Mouse (Mus musculus) lung, adult 18-20 months (tissue): Measurements from ENCODE around the gene G3bp2.

ENCODE experiments used
- DNase-seq, 2 experiments: peaks; one replicate each; pipeline ENCODE4 v3.0.0; 2022; ENCODE audit warnings: mixed read lengths in 2 of 2

Gene G3bp2

DNA sequence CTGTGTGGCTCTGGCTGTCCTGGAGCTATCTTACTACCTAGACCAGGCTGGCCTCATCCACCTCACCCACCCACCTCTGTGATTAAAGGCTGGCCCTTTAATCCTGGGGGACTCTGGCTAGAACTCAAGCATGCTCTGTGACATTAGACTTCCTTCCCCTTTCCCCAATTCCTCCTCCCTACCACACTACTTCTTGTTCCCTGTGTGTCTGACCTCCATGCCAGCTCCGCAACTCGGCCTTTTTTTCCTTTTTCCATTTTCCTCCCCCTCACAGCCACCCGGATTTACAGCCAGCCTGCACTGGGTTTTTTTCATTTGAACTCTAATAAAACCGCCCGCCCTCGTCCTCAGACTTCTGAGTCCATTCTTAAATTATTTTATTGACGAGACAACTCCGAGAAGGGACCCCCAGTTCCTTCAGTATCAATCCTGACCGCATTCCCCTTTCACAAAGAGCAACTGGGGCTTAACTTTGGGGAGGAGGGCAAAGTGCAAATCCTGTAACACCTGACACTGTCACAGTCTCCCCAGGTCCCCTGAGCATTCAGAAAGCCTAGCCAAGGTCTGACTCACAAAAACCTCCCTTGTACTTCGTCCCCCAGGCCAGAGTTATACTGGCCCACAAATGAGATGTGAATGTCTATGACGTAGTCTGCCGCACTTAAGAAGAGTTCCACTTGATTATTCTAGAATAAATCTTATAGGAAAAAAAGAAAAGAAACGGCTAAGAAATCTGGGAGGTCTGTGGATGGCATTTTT, 15.0 kb upstream of the G3bp2 start:
- no peak for DNase-seq

DNA sequence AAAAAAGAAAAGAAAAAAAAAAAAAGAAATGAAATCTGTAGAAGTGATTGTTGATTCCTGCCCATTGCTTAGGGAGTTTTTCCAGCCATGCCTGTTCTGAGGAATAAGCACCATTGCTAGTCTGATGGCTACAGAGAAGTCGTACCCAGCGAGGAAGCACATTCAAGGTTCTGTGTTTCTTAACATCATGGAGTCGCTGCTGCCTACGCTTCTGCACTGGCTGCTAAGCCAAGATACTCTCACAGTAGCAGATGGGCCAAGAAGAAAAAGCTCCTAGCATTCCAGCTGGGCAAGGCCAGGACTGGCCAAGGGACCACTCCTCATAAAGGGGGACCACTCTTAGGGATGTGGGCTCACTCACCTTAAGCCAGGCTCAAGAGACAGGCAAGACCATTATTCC, 14.3 kb upstream of the G3bp2 start:
- no peak for DNase-seq

DNA sequence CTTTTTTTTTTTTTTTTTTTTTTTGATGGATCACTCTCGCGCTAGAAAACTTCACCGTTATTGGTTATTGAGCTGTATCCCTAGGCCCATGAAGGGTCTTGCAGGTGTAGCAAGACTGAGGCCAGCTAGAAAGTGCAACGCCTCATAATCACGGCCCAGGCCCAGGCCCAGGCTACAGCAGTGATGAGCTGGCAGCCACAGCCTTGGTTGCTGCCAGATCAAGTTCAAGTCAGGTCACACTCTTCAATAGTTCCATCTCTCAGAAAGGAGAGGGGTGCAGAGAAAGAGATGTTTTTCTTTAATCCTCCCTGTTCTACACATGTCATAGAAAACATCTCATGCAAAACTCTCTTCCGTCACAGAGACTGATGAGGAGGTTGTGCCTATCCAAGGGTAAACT, 13.3 kb upstream of the G3bp2 start:
- DNase-seq, result no peak

DNA sequence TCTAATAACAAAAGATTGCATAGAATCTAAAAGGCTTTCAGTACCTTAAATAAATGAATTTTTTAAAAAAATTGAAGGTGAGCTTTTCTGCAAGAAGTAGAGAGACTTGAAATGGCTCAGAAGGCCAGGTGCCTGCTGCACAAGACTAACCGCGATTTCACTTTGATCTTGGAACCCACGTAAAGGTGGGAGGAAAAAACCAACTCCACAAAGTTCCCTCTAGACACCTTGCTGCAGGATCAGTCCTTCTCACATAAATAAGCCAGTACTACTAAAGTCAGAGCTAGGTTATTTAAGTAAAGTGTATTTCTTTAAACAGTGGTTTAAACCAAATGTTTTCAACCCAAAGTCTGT, 10.5 kb upstream of the G3bp2 start:
- DNase-seq, result no peak

GRCm38 (mm10) chr5:92093263-92094061, 9.9 kb upstream of the G3bp2 start:
- peak in 1 of 2 experiments; percentile 42 for DNase-seq

DNA sequence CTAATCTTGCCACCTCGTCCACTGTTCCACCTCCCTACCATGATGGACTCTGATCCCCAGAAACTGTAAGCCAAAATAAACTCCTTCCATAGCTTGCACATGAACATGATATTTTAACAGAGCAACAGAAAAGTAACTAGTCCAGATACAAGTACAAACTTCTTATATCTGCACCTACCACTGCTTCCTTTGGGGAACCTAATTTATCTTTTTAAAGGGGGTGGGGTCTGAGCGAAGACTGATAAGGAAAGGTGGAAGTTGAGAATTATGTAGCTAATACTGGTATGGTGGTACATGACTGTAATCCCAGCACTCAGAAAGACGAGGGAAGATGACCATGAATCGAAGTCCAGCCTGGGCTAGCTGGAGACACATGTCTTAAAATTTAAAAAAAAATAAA, 4.0 kb upstream of the G3bp2 start:
- no peak for DNase-seq

- DNase-seq, result no peak
These were observed 2.5 kb upstream of the G3bp2 start for GRCm38 (mm10) chr5:92085821-92086550.

DNA sequence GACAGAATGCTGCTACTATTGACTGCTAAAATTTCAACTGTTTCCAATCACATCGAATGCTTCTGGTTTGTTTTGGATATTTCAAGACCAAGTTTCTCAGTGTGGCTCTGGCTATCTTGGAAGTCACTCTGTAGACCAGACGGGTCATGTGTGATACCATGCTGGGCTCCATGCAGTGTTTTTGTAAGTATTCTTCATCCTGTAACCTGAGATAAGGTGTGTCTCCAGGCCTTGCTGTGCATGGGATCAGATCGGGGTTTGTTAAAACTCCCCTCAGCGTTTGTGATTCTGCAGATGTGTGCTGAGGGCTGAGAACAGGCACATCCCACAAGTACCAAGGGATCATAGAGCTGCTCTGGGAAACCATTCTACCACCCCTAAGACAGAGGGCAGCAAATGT, 1.7 kb upstream of the G3bp2 start:
- DNase-seq, result no peak

GRCm38 (mm10) chr5:92082821-92083401, 608 bp downstream of the G3bp2 start:
- DNase-seq, result peak; percentile 67 to 74

DNA sequence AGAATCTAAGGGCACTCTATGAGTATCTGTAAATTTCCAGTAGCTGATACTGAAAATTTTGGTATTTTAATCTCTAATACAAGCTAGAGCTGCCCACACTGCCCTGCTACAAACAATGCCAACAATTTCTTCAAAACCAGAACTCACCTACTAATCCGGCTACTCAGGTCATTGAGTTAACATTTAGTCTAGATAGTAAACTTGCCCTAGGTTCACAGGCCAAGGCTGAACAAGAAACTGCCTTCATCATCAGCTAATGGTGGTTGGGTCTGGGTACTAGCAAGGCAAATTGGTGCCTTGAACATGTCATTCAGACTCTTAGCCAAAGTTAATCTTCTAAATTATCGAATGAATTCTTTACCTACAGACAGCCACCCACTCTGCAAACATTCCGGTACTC, 2.2 kb downstream of the G3bp2 start:
- no peak for DNase-seq

GRCm38 (mm10) chr5:92080400-92080799, 3.1 kb downstream of the G3bp2 start:
- no peak for DNase-seq

DNA sequence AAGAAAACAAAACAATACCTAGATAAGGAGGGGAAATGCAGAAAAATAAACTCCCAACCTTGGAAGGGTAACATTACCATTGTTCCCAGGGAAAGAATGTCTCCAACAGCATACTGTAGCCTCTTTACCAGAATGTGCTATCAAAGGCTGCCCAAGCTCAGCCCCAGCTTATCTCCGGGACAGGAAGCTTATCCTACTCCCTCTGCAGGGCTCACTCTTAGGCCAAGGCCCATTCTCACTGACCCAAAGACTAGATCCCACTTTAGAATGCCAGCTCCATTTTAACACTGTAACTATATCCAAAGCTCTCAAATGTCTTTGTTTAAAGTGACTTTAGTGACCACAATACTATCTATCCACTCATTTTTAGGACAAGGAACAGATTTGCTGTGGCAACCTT, 4.2 kb downstream of the G3bp2 start:
- DNase-seq, result no peak

DNA sequence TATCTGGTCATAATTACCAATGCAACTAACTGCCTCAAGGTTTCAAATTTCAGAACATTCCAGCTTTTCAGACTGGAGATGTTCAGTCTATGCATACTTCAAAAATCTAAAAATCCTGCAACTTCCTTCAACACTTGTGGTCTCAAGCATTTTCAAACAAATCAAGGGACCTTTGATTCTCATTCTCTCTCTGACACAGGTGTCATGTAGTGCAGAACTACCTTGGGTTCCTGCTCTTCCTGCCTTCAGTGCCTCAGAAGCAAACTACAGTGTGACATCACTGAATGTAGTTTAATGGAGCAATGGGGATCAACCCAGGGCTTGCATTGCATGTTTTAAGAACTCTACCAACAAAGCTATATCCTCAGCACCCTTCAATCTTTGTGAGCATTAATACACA, 4.8 kb downstream of the G3bp2 start:
- no peak for DNase-seq

DNA sequence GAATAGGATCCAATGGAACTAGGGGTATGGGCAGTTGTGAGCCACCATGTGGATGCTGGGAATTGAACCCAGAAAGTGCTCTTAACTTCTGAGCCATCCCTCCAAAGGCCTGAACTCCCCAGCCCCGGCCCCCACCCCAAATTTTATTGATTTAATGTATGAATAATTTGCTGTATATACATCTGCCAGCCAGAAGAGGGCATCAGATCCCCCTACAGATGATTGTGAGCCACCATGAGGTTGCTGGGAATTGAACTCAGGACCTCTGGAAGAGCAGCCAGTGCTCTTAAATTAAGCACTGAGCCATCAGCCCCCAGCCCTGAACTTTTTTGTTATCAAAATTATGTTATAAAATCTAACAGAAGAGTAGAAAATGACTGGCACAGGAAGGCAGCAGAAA, 7.2 kb downstream of the G3bp2 start:
- no peak for DNase-seq

DNA sequence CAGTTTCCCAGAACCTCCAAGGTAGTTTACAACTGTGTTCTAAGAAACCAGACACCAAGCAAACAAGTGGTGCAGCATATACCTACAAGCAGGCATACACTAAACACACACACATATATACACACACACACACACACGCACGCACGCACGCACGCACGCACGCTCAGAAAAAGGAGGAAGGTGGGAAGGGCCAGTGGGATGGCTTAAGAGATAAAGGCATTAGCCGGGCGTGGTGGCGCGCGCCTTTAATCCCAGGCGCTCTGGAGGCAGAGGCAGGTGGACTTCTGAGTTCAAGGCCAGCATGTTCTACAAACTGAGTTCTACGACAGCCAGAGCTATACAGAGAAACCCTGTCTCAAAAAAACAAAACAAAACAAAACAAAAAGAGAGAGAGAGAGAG, 9.5 kb downstream of the G3bp2 start:
- DNase-seq, result no peak

GRCm38 (mm10) chr5:92063192-92063591, 20.3 kb downstream of the G3bp2 start:
- no peak for DNase-seq

DNA sequence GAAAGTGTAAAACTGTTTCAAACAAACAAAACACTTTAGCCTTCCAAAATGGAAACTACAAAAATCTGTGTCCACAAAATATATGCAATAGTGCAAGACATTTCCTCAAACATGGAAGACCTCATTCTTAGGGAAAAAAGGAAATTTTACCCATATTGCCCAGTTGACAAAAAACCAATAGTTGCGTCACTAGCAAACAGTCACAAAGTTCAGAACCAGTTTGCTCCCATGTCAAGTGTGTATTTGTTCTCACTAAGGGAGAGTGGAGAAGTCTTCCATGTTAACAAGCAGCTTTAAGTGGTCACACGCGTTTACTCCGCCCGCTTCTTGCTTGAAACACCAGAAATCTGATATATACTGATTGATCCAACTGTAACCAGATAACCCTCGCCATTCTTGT, 30.7 kb downstream of the G3bp2 start:
- DNase-seq, result peak; percentile 6 to 21

DNA sequence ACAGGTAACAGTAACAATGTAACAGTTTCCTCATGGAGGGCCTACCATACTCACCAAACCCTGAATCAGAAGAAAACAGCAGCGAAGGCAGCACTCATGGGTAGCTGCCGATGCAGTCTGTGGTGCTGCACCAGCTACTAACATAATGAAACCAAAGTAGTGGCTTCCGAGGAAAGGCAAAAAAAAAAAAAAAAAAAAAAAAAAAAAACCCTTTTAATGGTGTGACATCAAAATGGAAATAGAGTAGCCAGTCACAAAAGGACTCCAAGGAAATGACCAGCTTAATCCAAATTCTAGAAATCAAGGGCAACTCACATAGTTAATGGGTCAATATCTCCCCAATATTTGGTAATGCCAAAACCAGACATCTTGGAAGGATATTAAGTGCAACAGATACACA, 33.1 kb downstream of the G3bp2 start:
- no peak for DNase-seq

- DNase-seq, result no peak
These were observed 39.7 kb downstream of the G3bp2 start, which contains the start of gene Cdkl2 for GRCm38 (mm10) chr5:92043783-92044182. Cdkl2 (minus strand) TSS chr5:92043883.

DNA sequence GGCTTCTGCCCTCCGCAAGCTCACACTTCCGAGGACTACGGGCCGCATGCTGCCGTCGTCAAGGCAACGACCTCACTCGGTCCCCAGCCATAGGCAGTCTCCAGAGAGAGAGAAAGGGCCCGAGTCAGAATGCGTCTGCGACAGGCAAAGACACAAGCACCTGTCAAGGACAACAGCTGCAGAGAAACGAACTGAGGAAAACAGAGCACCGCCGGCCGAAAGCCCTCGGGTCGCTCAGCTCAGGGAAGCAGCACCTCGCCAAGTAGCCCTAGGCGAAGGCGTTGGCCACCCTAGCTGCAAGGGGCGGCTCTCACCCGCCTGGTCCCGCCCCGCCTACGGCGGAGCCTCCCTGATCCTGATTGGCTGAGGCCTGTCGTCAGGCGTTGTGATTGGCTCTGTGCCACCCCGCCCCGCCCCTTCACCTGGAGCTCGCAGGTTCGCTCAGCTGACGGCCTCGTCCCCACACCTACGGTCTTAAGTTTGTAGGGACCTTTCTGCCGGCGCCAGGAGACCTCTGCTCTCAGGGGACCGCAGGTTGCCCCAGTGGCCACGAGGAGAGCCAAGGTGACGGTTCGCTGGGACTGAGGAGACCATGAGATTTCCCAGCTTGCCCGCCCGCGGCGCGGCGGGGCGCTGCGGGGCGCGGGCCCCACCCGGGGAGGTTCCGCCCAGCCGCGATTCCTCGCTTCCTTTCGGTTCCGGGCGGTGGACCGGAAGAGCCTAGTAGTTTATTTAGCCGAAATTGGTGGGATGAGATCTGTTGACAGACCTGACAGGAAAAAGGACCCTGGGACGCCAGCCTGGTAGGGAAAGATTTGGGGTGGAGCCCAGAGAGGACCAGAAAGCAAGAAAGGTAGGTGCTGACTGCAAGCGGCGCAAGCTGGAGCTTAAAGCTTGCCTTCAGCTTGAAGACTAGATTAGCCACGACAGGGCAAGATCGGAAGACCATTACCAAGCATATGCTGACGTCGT, 40.9 kb downstream of the G3bp2 start:
- DNase-seq, result peak; percentile 97

- DNase-seq, result no peak
These were observed 63.6 kb downstream of the G3bp2 start for GRCm38 (mm10) chr5:92019960-92020359.

- no peak for DNase-seq
These were observed 71.8 kb downstream of the G3bp2 start for GRCm38 (mm10) chr5:92011756-92012155.
